Mouse (Mus musculus): ENCODE results near the gene Krtap10-4. TPM values are rescaled to one million over a fixed set of nuclear protein-coding genes. Genes with fewer than 3 reads are reported as not detected.
A peak's percentile ranks its signal among the peaks of the same experiment; 100 is the strongest.
"Not testable (repeated sequence)": the region's sequence is repeated elsewhere in the genome, so short reads cannot be mapped to it uniquely, and the experiment has no call there.

Gene Krtap10-4
- total RNA-seq, 2 experiments from 2014 or later = not detected

GRCm38 (mm10) chr10:77787876-77788275, 39.0 kb downstream of the Krtap10-4 start, which contains the start of gene Gm7137:
Gene Gm7137 (minus strand): TSS chr10:77788200.
- peak; percentile 28 for DNase-seq

- DNase-seq = not testable (repeated sequence)
These were observed 43.5 kb downstream of the Krtap10-4 start for GRCm38 (mm10) chr10:77783396-77783795.

- DNase-seq = not testable (repeated sequence)
These were observed 44.5 kb downstream of the Krtap10-4 start, which contains the start of gene Gm3250 for GRCm38 (mm10) chr10:77782442-77782841. Gene Gm3250 (minus strand): TSS chr10:77782542.

GRCm38 (mm10) chr10:77776844-77777243, 50.1 kb downstream of the Krtap10-4 start, which contains the start of gene Gm7138:
Gene Gm7138 (minus strand): TSS chr10:77776944.
- DNase-seq = not testable (repeated sequence)

Other genes with a start within 250 kb of the Krtap10-4 start
- 100 to 1,000 TPM; 113 to 119 TPM for gene Pttg1ip, start 245.4 kb downstream of the Krtap10-4 start, total RNA-seq (2021)
- gene Sumo3, start 221.0 kb downstream of the Krtap10-4 start, total RNA-seq (2021) = 10 to 100 TPM; 90.9 to 97.9 TPM
- gene Gm49325, start 220.9 kb downstream of the Krtap10-4 start, total RNA-seq (2021) = 10 to 100 TPM; 15.9 to 20.8 TPM
- 10 to 100 TPM; 56.1 to 63.8 TPM for gene Ube2g2, start 204.8 kb downstream of the Krtap10-4 start, total RNA-seq (2021)
- gene Tspear, start 140.5 kb downstream of the Krtap10-4 start, total RNA-seq (2021) = not detected
- not detected for gene Gm19402, start 136.3 kb downstream of the Krtap10-4 start, total RNA-seq (2021)
- gene Gm9508, start 129.9 kb downstream of the Krtap10-4 start, total RNA-seq (2021) = not detected
- not detected for gene Gm10272, start 120.5 kb downstream of the Krtap10-4 start, total RNA-seq (2021)
- not detected for gene Gm10024, start 115.6 kb downstream of the Krtap10-4 start, total RNA-seq (2021)
- gene Gm10142, start 111.3 kb downstream of the Krtap10-4 start, total RNA-seq (2021) = not detected
- gene Krtap12-1, start 106.5 kb downstream of the Krtap10-4 start, total RNA-seq (2021) = not detected
- not detected for gene Gm10100, start 100.6 kb downstream of the Krtap10-4 start, total RNA-seq (2021)
- not detected for gene Gm18596, start 84.5 kb downstream of the Krtap10-4 start, total RNA-seq (2021)
- gene Gm9736, start 75.7 kb downstream of the Krtap10-4 start, total RNA-seq (2021) = not detected
- not detected for gene Gm3233, start 67.4 kb downstream of the Krtap10-4 start, total RNA-seq (2021)
- not detected for gene Gm3238, start 55.8 kb downstream of the Krtap10-4 start, total RNA-seq (2021)
- gene Gm7138, start 50.2 kb downstream of the Krtap10-4 start, total RNA-seq (2021) = not detected
- not detected for gene Gm3250, start 44.6 kb downstream of the Krtap10-4 start, total RNA-seq (2021)
- gene Gm7137, start 38.9 kb downstream of the Krtap10-4 start, total RNA-seq (2021) = not detected
- not detected for gene Gm9639, start 32.0 kb downstream of the Krtap10-4 start, total RNA-seq (2021)
- not detected for gene Gm19668, start 28.0 kb downstream of the Krtap10-4 start, total RNA-seq (2021)
- not detected for gene Gm9507, start 15.3 kb downstream of the Krtap10-4 start, total RNA-seq (2021)
- not detected for gene Gm2696, start 12.4 kb downstream of the Krtap10-4 start, total RNA-seq (2021)
- gene Krtap10-10, start 8.9 kb upstream of the Krtap10-4 start, total RNA-seq (2021) = not detected
- gene Gm36176, start 19.7 kb upstream of the Krtap10-4 start, total RNA-seq (2021) = not detected
- not detected for gene Gm10318, start 25.8 kb upstream of the Krtap10-4 start, total RNA-seq (2021)
- gene Gm3285, start 34.9 kb upstream of the Krtap10-4 start, total RNA-seq (2021) = not detected
- gene Lrrc3, start 75.4 kb upstream of the Krtap10-4 start, total RNA-seq (2021) = 1 to 10 TPM; 1.6 to 1.8 TPM
- 1 to 10 TPM in 1 of 2 experiments, under 1 TPM in 1; 0.33 to 1.0 TPM for gene Trpm2, start 143.5 kb upstream of the Krtap10-4 start, total RNA-seq (2021)
- 10 to 100 TPM; 10.5 to 12.6 TPM for gene 1810043G02Rik, start 151.4 kb upstream of the Krtap10-4 start, total RNA-seq (2021)
- 100 to 1,000 TPM; 118 to 133 TPM for gene Pfkl, start 183.0 kb upstream of the Krtap10-4 start, total RNA-seq (2021)
- not detected for gene Dnmt3l, start 214.9 kb upstream of the Krtap10-4 start, total RNA-seq (2021)
- not detected for gene Aire, start 216.5 kb upstream of the Krtap10-4 start, total RNA-seq (2021)
- gene Icosl, start 242.2 kb upstream of the Krtap10-4 start, total RNA-seq (2021) = 1 to 10 TPM; 3.8 to 4.6 TPM